Mouse (Mus musculus) hindbrain, embryonic 12.5 days (tissue): ENCODE measurements around the gene 9130213A22Rik. TPM values are rescaled to one million over a fixed set of nuclear protein-coding genes. Genes with fewer than 3 reads are reported as not detected.

Experiments
- ATAC-seq: fragments of 200-750 bp; cut with Nextera tagmentation; 2 replicates; pipeline ENCODE4 v1.8.0; 2017; ENCODE audit warnings: moderate TSS enrichment; ENCODE audit not compliant: low FRiP score
- H3K27ac ChIP-seq: fragments of 300-500 bp; sonication (generic); 2 replicates; pipeline ENCODE4 v1.5.1; 2016; ENCODE audit warnings: mild to moderate bottlenecking
- H3K27me3 ChIP-seq: fragments of 300-500 bp; sonication (generic); 2 replicates; pipeline ENCODE4 v1.6.1; 2016; ENCODE audit warnings: mild to moderate bottlenecking
- H3K36me3 ChIP-seq: fragments of 300-500 bp; sonication (generic); 2 replicates; pipeline ENCODE4 v1.6.1; 2016; ENCODE audit warnings: mild to moderate bottlenecking
- H3K4me1 ChIP-seq: fragments of 300-500 bp; sonication (generic); 2 replicates; pipeline ENCODE4 v1.6.1; 2016
- H3K4me2 ChIP-seq: fragments of 300-500 bp; sonication (generic); replicated peaks from 2 replicates; pipeline ENCODE4 v1.6.1; 2016; ENCODE audit warnings: mild to moderate bottlenecking
- H3K4me3 ChIP-seq: fragments of 300-500 bp; sonication (generic); 2 replicates; pipeline ENCODE4 v1.5.1; 2016; ENCODE audit warnings: mild to moderate bottlenecking
- H3K9ac ChIP-seq: fragments of 300-500 bp; sonication (generic); 2 replicates; pipeline ENCODE4 v1.6.1; 2016; ENCODE audit warnings: mild to moderate bottlenecking, moderate library complexity
- H3K9me3 ChIP-seq: fragments of 300-500 bp; sonication (generic); replicated peaks from 2 replicates; pipeline ENCODE4 v1.6.1; 2016; ENCODE audit warnings: mild to moderate bottlenecking
- WGBS: fragments of 180-500 bp; shearing (Covaris S2); methylation state at CpG from one replicate; pipeline ENCODE4 v1.1.7; 2016; 5-methylcytosine and 5-hydroxymethylcytosine counted together
- polyA plus RNA-seq: library from polyadenylated mRNA; unstranded; fragments of >200 nt; fragmentation: Nextera tagmentation; extraction: Ambion mirVana; gene quantifications from 2 replicates; pipeline ENCODE4 v1.2.1, GENCODE M21; 2016

9130213A22Rik gene
- polyA plus RNA-seq = 0.26 and 0.29 TPM in 2 replicates

GRCm38 (mm10) chr11:69122336-69122951 lies at the start of gene 9130213A22Rik:
Gene 9130213A22Rik (minus strand): TSS chr11:69122589.
- peak; percentile 69 for ATAC-seq
- peak within 1 kb of the TSS; percentile 77 for H3K9ac ChIP-seq
- peaks cover 37% of the 10 kb centered on the region for H3K4me1 ChIP-seq
- H3K27ac ChIP-seq = peak within 1 kb of the TSS; percentile 77
- peak within 1 kb of the TSS; percentile 81 for H3K4me3 ChIP-seq
- under 1% methylated on average over 59 of the region's 66 CpGs for WGBS
- peak within 1 kb of the TSS; percentile 97 for H3K4me2 ChIP-seq
- no peaks in the 10 kb centered on the region for H3K36me3 ChIP-seq
- H3K9me3 ChIP-seq = no peaks in the 10 kb centered on the region
- peaks cover 30% of the 10 kb centered on the region for H3K27me3 ChIP-seq

GRCm38 (mm10) chr11:69171626-69172025 lies 49.2 kb upstream of the 9130213A22Rik start:
- H3K4me3 ChIP-seq = no peak overlapping the region
- no peaks in the 10 kb centered on the region for H3K9me3 ChIP-seq
- no peaks in the 10 kb centered on the region for H3K4me1 ChIP-seq
- ATAC-seq = no peak
- no peak overlapping the region for H3K27ac ChIP-seq
- WGBS = 33% methylated on average over 7 of the region's 7 CpGs
- H3K27me3 ChIP-seq = no peaks in the 10 kb centered on the region
- H3K4me2 ChIP-seq = no peak overlapping the region
- no peak overlapping the region for H3K9ac ChIP-seq
- no peaks in the 10 kb centered on the region for H3K36me3 ChIP-seq

- no peaks in the 10 kb centered on the region for H3K36me3 ChIP-seq
- H3K27ac ChIP-seq = no peak overlapping the region
- no peaks in the 10 kb centered on the region for H3K9me3 ChIP-seq
- H3K27me3 ChIP-seq = peaks cover 5% of the 10 kb centered on the region; the same call in 1 of the 2 replicates
- no peak overlapping the region for H3K4me3 ChIP-seq
- 90% methylated on average over 12 of the region's 12 CpGs for WGBS
- H3K4me1 ChIP-seq = no peaks in the 10 kb centered on the region
- ATAC-seq = no peak
- H3K4me2 ChIP-seq = no peak overlapping the region
- H3K9ac ChIP-seq = no peak overlapping the region
Observed at GRCm38 (mm10) chr11:69169313-69169712, 46.9 kb upstream of the 9130213A22Rik start.

- Histone ChIP-seq H3K27ac (no peak within 1 kb of the TSS), H3K4me1 (peaks cover 10% of the 10 kb centered on the region), H3K36me3 (no peaks in the 10 kb centered on the region), H3K4me2 (peak within 1 kb of the TSS; percentile 48), H3K9me3 (no peaks in the 10 kb centered on the region), H3K27me3 (peaks cover 51% of the 10 kb centered on the region), H3K4me3 (peak within 1 kb of the TSS; percentile 22), H3K9ac (no peak within 1 kb of the TSS; the same call in 1 of the 2 replicates)
- ATAC-seq = peak; percentile 78
- whole genome bisulfite sequencing = 2% methylated on average over 18 of the region's 18 CpGs
Observed at GRCm38 (mm10) chr11:69156800-69157199, 34.4 kb upstream of the 9130213A22Rik start, which contains the start of gene Alox12b. Gene Alox12b (plus strand): TSS chr11:69156989.

GRCm38 (mm10) chr11:69155351-69155750 lies 33.0 kb upstream of the 9130213A22Rik start:
- H3K27me3 ChIP-seq = peaks cover 46% of the 10 kb centered on the region
- 48% methylated on average over 1 of the region's 1 CpGs for WGBS
- no peaks in the 10 kb centered on the region for H3K9me3 ChIP-seq
- ATAC-seq = no peak
- H3K4me3 ChIP-seq = no peak overlapping the region
- H3K27ac ChIP-seq = no peak overlapping the region
- no peak overlapping the region for H3K9ac ChIP-seq
- H3K4me2 ChIP-seq = no peak overlapping the region
- H3K36me3 ChIP-seq = no peaks in the 10 kb centered on the region
- peaks cover 10% of the 10 kb centered on the region for H3K4me1 ChIP-seq

- peaks cover 10% of the 10 kb centered on the region for H3K4me1 ChIP-seq
- H3K27me3 ChIP-seq = peaks cover 46% of the 10 kb centered on the region
- no peak overlapping the region for H3K9ac ChIP-seq
- H3K9me3 ChIP-seq = no peaks in the 10 kb centered on the region
- H3K4me2 ChIP-seq = no peak overlapping the region
- ATAC-seq = no peak
- no peak overlapping the region for H3K27ac ChIP-seq
- H3K4me3 ChIP-seq = no peak overlapping the region
- no peaks in the 10 kb centered on the region for H3K36me3 ChIP-seq
- 86% methylated on average over 8 of the region's 8 CpGs for WGBS
Observed at GRCm38 (mm10) chr11:69153831-69154230, 31.4 kb upstream of the 9130213A22Rik start.

- Histone ChIP-seq H3K27ac (no peak overlapping the region), H3K4me1 (no peaks in the 10 kb centered on the region), H3K4me3 (no peak overlapping the region), H3K27me3 (peaks cover 20% of the 10 kb centered on the region), H3K9ac (no peak overlapping the region), H3K4me2 (peak overlapping the region; percentile 20; the same call in 1 of the 2 replicates), H3K9me3 (no peaks in the 10 kb centered on the region), H3K36me3 (no peaks in the 10 kb centered on the region)
- no peak for ATAC-seq
- WGBS = 68% methylated on average over 6 of the region's 6 CpGs
Observed at GRCm38 (mm10) chr11:69151004-69151403, 28.6 kb upstream of the 9130213A22Rik start.

- Histone ChIP-seq H3K4me3 (no peak overlapping the region), H3K9ac (no peak overlapping the region), H3K4me2 (peak overlapping the region; percentile 20; the same call in 1 of the 2 replicates), H3K4me1 (no peaks in the 10 kb centered on the region), H3K36me3 (no peaks in the 10 kb centered on the region), H3K27ac (no peak overlapping the region), H3K9me3 (no peaks in the 10 kb centered on the region), H3K27me3 (peaks cover 18% of the 10 kb centered on the region)
- no peak for ATAC-seq
- 8% methylated on average over 7 of the region's 7 CpGs for WGBS
Observed at GRCm38 (mm10) chr11:69150444-69150843, 28.1 kb upstream of the 9130213A22Rik start.

GRCm38 (mm10) chr11:69149728-69150127 lies 27.3 kb upstream of the 9130213A22Rik start:
- Histone ChIP-seq H3K4me3 (no peak overlapping the region), H3K27me3 (peaks cover 14% of the 10 kb centered on the region), H3K9ac (no peak overlapping the region; the same call in 1 of the 2 replicates), H3K36me3 (no peaks in the 10 kb centered on the region), H3K27ac (no peak overlapping the region), H3K4me2 (no peak overlapping the region), H3K4me1 (no peaks in the 10 kb centered on the region), H3K9me3 (no peaks in the 10 kb centered on the region)
- ATAC-seq = no peak
- WGBS = 81% methylated on average over 6 of the region's 6 CpGs

- no peaks in the 10 kb centered on the region for H3K9me3 ChIP-seq
- ATAC-seq = no peak
- H3K27ac ChIP-seq = no peak overlapping the region
- 85% methylated on average over 5 of the region's 5 CpGs for WGBS
- H3K36me3 ChIP-seq = no peaks in the 10 kb centered on the region
- H3K4me1 ChIP-seq = no peaks in the 10 kb centered on the region
- no peak overlapping the region for H3K9ac ChIP-seq
- no peak overlapping the region for H3K4me3 ChIP-seq
- H3K4me2 ChIP-seq = no peak overlapping the region
- peaks cover 11% of the 10 kb centered on the region for H3K27me3 ChIP-seq
Observed at GRCm38 (mm10) chr11:69148451-69148960, 26.1 kb upstream of the 9130213A22Rik start.

GRCm38 (mm10) chr11:69147546-69147945 lies 25.2 kb upstream of the 9130213A22Rik start:
- ATAC-seq = no peak
- WGBS = 77% methylated on average over 7 of the region's 7 CpGs

GRCm38 (mm10) chr11:69135361-69135760 lies 13.0 kb upstream of the 9130213A22Rik start:
- no peak overlapping the region for H3K4me2 ChIP-seq
- H3K4me3 ChIP-seq = no peak overlapping the region
- H3K27me3 ChIP-seq = peaks cover 29% of the 10 kb centered on the region
- peaks cover 13% of the 10 kb centered on the region; the same call in 1 of the 2 replicates for H3K4me1 ChIP-seq
- no peaks in the 10 kb centered on the region for H3K36me3 ChIP-seq
- H3K9ac ChIP-seq = no peak overlapping the region
- ATAC-seq = no peak
- WGBS = 94% methylated on average over 6 of the region's 6 CpGs
- H3K9me3 ChIP-seq = no peaks in the 10 kb centered on the region
- no peak overlapping the region for H3K27ac ChIP-seq

More at GRCm38 (mm10) chr11:69147546-69147945, 25.2 kb upstream of the 9130213A22Rik start:
- Histone ChIP-seq H3K27me3 (peaks cover 10% of the 10 kb centered on the region), H3K4me1 (no peaks in the 10 kb centered on the region), H3K9me3 (no peaks in the 10 kb centered on the region), H3K4me3 (no peak overlapping the region), H3K36me3 (no peaks in the 10 kb centered on the region), H3K9ac (no peak overlapping the region), H3K27ac (no peak overlapping the region), H3K4me2 (no peak overlapping the region)
